Mouse (Mus musculus): Measurements from ENCODE around the gene Exoc1. TPM values are rescaled to one million over a fixed set of nuclear protein-coding genes. Genes with fewer than 3 reads are reported as not detected.

The Exoc1 gene
- polyA plus RNA-seq, 1 experiment from 2014 or later: 19.0 TPM

DNA sequence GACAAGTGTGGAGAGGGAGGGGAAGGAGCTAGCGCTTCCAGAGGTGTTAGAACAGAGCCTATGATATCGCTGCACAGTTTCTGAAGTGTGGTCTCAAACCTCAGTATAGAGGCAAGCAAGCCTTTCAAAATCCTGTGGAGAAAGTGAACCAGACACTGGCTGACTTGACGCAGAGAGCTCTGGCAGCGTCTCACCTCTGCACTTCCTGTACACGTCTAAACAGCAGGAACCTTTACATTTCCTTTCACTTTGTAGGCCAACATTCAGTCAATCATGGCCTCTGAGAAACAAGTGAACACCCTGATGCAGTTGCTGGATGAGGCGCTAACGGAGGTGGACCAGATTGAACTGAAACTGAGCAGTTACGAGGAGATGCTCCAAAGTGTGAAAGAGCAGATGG lies 14.1 kb downstream of the Exoc1 start:
- Histone ChIP-seq H3K9ac (no peak overlapping the region), H3K36me3 (peaks cover 67% of the 10 kb centered on the region), H3K27ac (no peak overlapping the region), H3K4me2 (no peak overlapping the region), H3K4me1 (no peaks in the 10 kb centered on the region), H3K27me3 (replicated peaks) (no peaks in the 10 kb centered on the region), H3K4me3 (no peak overlapping the region), H3K9me3 (replicated peaks) (no peaks in the 10 kb centered on the region)
- ATAC-seq: no peak
- WGBS (ENCODE audit: insufficient replicate concordance): 84% methylated on average over 8 of the region's 8 CpGs

DNA sequence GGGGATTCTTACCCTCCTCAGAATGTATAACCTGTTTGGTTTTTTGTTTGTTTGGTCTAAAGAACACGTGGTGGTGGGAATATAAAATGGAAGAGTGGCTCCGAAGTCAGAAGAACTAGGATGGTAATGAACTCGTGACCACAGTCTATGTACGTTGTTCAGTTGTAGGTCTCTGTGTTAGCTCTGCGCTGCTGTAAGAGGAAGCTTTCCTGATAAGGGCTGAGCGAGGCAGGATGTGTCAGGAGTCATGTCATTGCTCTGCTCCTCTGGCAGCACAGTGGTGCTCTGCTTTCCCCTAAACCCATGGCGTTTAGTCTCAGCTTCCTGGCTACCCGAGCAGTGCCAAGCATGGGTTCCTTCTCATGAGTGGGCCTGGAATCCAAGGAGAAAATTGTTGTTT lies 21.3 kb downstream of the Exoc1 start:
- Histone ChIP-seq H3K27me3 (replicated peaks) (no peaks in the 10 kb centered on the region), H3K36me3 (peaks cover 46% of the 10 kb centered on the region), H3K9ac (no peak overlapping the region), H3K4me3 (no peak overlapping the region), H3K4me1 (no peaks in the 10 kb centered on the region), H3K4me2 (no peak overlapping the region), H3K9me3 (replicated peaks) (no peaks in the 10 kb centered on the region), H3K27ac (no peak overlapping the region)
- ATAC-seq: no peak
- WGBS (ENCODE audit: insufficient replicate concordance): 40% methylated on average over 8 of the region's 8 CpGs

DNA sequence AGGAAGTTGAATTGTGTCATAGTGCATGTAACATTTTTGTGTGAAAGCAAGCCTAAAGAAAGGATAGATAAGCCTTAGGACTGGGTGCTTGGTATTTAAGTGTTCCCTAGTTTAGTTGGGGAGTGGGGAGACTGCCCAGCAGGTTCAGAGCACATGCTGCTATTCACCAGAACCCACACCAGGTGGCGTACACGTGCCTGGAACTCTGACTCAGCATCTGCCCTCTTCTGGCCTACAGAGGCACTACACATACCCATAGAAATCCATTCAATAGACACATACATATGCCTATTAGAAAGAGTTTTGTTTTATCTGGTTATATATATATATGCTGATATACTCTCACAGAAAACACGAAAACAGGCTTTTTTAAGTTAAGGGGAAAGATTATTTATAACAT lies 36.2 kb downstream of the Exoc1 start:
- 23% methylated on average over 3 of the region's 3 CpGs for WGBS (ENCODE audit: insufficient replicate concordance)
- Histone ChIP-seq H3K9me3 (replicated peaks) (no peaks in the 10 kb centered on the region), H3K27me3 (replicated peaks) (no peaks in the 10 kb centered on the region), H3K9ac (no peak overlapping the region), H3K27ac (no peak overlapping the region), H3K4me3 (no peak overlapping the region), H3K36me3 (peaks cover 77% of the 10 kb centered on the region), H3K4me1 (no peaks in the 10 kb centered on the region), H3K4me2 (no peak overlapping the region)
- ATAC-seq: no peak

DNA sequence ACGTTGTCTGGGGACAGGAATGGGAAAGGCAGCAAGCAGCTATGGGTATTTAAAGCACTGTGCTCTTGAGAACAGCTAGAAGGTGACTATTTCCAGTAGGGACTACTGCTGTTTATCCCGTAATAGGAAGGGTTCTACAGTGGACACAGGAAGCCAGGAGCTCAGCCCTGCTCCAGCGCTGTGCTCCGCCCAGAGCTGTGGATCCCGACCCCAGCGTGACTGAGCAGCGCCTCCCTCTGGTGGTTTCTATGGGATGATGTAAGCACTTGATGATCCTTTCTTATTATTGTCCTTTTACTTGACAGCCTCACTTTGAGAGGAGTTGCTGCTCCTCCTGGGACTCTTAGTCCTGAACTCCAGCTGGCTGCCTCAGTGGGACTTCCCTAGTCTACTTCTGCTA lies 45.1 kb downstream of the Exoc1 start:
- no peak overlapping the region for H3K9ac ChIP-seq
- no peaks in the 10 kb centered on the region for H3K27me3 ChIP-seq (replicated peaks)
- H3K27ac ChIP-seq: no peak overlapping the region
- no peak overlapping the region for H3K4me2 ChIP-seq
- H3K36me3 ChIP-seq: peaks cover 16% of the 10 kb centered on the region
- H3K4me3 ChIP-seq: no peak overlapping the region
- peaks cover 5% of the 10 kb centered on the region for H3K9me3 ChIP-seq (replicated peaks)
- WGBS (ENCODE audit: insufficient replicate concordance): 65% methylated on average over 7 of the region's 7 CpGs
- no peaks in the 10 kb centered on the region for H3K4me1 ChIP-seq
- no peak for ATAC-seq

DNA sequence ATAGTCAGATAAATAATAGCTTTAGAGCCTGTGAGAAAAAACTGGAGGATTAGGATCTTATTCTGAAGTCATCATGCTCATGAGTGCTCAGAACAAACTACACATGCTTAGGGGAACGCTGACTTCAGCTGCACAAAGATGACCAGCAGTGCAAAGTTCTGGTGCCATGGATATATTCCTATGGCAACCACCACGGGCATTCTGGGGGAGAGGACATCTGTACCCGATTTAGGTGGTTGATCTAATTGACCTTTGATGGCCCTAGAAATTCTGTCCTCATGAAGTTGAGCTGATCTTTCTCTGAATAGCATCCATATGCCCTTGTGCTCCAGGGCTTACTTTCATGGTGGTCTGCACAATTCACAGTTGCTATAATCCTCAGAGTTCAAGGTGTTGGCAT lies 47.9 kb downstream of the Exoc1 start:
- H3K4me3 ChIP-seq: no peak overlapping the region
- no peaks in the 10 kb centered on the region for H3K36me3 ChIP-seq
- H3K9ac ChIP-seq: no peak overlapping the region
- peaks cover 5% of the 10 kb centered on the region for H3K9me3 ChIP-seq (replicated peaks)
- H3K27ac ChIP-seq: no peak overlapping the region
- no peaks in the 10 kb centered on the region for H3K27me3 ChIP-seq (replicated peaks)
- no peak overlapping the region for H3K4me2 ChIP-seq
- no peaks in the 10 kb centered on the region for H3K4me1 ChIP-seq
- WGBS (ENCODE audit: insufficient replicate concordance): 69% methylated on average over 3 of the region's 3 CpGs
- no peak for ATAC-seq

DNA sequence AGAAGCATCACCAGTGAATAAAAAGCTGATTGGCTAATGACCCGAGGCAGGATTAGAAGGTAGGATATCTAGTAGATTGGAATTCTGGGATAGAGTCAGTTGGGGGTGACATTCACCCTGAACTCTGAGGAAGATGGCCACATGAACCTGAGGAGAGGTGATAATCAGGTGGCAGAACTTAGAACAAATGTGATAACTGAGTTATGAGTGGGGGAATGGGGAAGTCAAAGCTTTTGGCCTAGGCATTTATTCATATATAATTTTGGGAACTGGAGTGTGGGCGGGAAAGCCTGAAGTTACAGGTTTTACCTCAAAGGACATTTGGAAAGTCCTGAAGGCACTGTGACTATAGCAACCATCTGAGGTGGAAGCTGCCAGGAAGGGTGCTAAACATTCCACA lies 56.3 kb downstream of the Exoc1 start:
- no peak overlapping the region for H3K27ac ChIP-seq
- H3K4me2 ChIP-seq: no peak overlapping the region
- 66% methylated on average over 2 of the region's 2 CpGs for WGBS (ENCODE audit: insufficient replicate concordance)
- H3K36me3 ChIP-seq: no peaks in the 10 kb centered on the region
- H3K4me1 ChIP-seq: peaks cover 18% of the 10 kb centered on the region
- no peaks in the 10 kb centered on the region for H3K27me3 ChIP-seq (replicated peaks)
- H3K4me3 ChIP-seq: no peak overlapping the region
- ATAC-seq: no peak
- H3K9ac ChIP-seq: no peak overlapping the region
- no peaks in the 10 kb centered on the region for H3K9me3 ChIP-seq (replicated peaks)

DNA sequence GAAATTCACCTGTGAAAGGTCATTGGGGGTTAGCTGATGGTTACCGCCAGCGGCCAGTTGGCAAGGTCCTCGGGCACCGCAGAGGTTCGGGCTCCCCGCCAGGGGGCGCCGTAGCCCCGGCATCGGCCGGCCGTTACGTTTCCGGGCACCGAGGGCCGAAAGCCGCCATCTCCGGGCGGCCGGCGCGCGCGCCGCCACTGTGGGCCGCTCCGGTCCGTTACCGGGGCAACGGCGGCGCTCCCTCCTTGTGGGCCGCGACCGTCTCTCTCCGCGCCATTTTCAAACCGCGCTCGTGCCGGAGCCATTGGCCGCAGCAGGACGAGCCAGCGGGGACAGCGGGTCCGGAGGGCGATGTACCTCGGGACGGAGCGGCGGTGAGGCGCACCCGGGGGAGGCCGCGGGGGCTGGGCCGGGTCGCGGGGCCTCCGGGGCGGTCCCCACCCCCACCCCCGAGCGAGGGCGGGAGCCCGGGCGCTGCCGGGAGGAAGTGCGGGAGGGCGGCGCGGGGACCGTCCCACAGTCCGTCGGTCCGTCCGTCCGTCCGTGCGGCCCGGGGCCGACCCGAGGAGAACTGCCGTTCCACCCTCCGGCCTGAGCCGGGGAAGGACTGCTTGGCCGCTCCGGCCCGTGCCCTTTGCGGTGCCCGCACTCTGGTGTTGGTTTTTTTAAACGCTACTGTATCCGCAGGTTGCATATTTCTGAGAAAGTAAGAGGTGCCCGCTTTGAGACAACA lies 59.6 kb downstream of the Exoc1 start, which contains the start of gene Cep135:
Gene Cep135 (plus strand): TSS at position 148 of the 733 bp plus-strand sequence.
- ATAC-seq: peak; percentile 98
- peak within 1 kb of the TSS; percentile 93 for H3K9ac ChIP-seq
- H3K36me3 ChIP-seq: peaks cover 22% of the 10 kb centered on the region
- peak within 1 kb of the TSS; percentile 70 for H3K4me2 ChIP-seq
- no peaks in the 10 kb centered on the region for H3K27me3 ChIP-seq (replicated peaks)
- peak within 1 kb of the TSS; percentile 92 for H3K27ac ChIP-seq
- no peaks in the 10 kb centered on the region for H3K9me3 ChIP-seq (replicated peaks)
- peak within 1 kb of the TSS; percentile 91 for H3K4me3 ChIP-seq
- WGBS (ENCODE audit: insufficient replicate concordance): under 1% methylated on average over 92 of the region's 92 CpGs
- H3K4me1 ChIP-seq: peaks cover 23% of the 10 kb centered on the region

DNA sequence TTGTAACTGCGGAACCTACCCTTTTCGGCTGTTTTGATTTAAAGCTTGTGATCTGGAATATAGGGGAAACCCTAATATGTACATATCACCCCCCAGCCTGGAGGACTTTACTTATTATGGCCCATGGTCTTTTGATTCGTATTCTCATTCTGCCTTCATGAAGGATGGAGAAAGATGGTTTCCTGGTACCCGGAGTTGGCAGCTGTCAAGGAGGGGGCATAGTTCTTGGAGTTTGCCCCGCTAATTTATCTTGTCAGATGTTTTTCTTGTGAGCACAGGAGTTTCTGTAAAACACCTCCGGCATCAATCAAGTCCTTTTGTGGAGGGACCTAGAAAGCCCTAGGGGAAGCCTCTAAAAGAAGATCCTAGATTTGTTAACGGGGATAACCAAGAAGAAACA lies 60.2 kb downstream of the Exoc1 start:
- peaks cover 28% of the 10 kb centered on the region for H3K36me3 ChIP-seq
- H3K27me3 ChIP-seq (replicated peaks): no peaks in the 10 kb centered on the region
- peak overlapping the region; percentile 92 for H3K27ac ChIP-seq
- WGBS (ENCODE audit: insufficient replicate concordance): 15% methylated on average over 7 of the region's 7 CpGs
- H3K4me3 ChIP-seq: peak overlapping the region; percentile 91
- no peak; the same call in 1 of the 2 replicates for ATAC-seq
- H3K9me3 ChIP-seq (replicated peaks): no peaks in the 10 kb centered on the region
- H3K4me2 ChIP-seq: peak overlapping the region; percentile 70
- H3K9ac ChIP-seq: peak overlapping the region; percentile 93
- peaks cover 23% of the 10 kb centered on the region for H3K4me1 ChIP-seq

DNA sequence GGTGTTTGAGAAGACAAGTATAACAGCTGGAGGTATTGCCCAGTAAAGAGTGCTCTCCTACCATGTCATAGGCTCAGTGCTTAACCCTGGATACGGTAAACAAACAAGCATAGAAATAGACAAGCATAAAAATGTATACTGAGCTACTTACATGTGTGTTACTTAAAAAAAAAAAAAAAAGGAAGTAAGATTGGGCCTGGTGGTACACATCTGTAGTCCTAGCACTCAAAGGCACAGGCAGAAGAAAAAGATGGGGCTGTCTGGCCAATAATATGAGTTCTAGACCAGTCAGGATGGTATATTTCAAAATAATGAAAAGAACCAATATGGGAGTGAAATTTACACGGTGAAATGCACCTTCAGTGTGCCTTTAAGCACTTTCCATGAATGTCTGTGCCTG lies 60.9 kb downstream of the Exoc1 start:
- 85% methylated on average over 2 of the region's 2 CpGs for WGBS (ENCODE audit: insufficient replicate concordance)
- Histone ChIP-seq H3K36me3 (peaks cover 35% of the 10 kb centered on the region), H3K9ac (peak overlapping the region; percentile 93; the same call in 1 of the 2 replicates), H3K9me3 (replicated peaks) (no peaks in the 10 kb centered on the region), H3K27ac (no peak overlapping the region), H3K4me1 (peaks cover 23% of the 10 kb centered on the region), H3K4me2 (peak overlapping the region; percentile 70), H3K27me3 (replicated peaks) (no peaks in the 10 kb centered on the region), H3K4me3 (peak overlapping the region; percentile 91; the same call in 1 of the 2 replicates)
- ATAC-seq: no peak

DNA sequence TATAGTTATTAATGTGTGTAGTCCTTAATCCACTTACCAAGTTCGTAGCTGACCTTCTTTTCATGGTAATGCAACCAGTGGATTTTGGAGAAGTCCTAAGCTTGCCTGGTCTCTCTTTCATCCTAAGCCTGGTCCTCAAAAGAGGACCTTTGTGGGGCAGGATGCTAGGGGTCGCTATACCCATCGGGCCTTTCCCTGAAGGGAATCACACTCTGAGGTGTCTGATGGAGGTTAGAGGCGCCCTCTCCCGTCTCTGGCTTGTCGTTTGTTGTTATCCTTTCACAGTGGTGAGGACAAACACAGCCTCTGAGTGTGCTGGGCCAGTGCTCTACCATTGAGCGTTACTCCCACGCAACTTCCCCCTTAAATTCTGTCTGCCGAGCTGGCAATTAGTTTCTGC lies 62.8 kb downstream of the Exoc1 start:
- Histone ChIP-seq H3K4me3 (no peak overlapping the region), H3K9me3 (replicated peaks) (no peaks in the 10 kb centered on the region), H3K27ac (no peak overlapping the region), H3K4me1 (peaks cover 23% of the 10 kb centered on the region), H3K4me2 (no peak overlapping the region), H3K9ac (no peak overlapping the region), H3K27me3 (replicated peaks) (no peaks in the 10 kb centered on the region), H3K36me3 (peaks cover 54% of the 10 kb centered on the region)
- 71% methylated on average over 9 of the region's 9 CpGs for WGBS (ENCODE audit: insufficient replicate concordance)
- no peak for ATAC-seq

DNA sequence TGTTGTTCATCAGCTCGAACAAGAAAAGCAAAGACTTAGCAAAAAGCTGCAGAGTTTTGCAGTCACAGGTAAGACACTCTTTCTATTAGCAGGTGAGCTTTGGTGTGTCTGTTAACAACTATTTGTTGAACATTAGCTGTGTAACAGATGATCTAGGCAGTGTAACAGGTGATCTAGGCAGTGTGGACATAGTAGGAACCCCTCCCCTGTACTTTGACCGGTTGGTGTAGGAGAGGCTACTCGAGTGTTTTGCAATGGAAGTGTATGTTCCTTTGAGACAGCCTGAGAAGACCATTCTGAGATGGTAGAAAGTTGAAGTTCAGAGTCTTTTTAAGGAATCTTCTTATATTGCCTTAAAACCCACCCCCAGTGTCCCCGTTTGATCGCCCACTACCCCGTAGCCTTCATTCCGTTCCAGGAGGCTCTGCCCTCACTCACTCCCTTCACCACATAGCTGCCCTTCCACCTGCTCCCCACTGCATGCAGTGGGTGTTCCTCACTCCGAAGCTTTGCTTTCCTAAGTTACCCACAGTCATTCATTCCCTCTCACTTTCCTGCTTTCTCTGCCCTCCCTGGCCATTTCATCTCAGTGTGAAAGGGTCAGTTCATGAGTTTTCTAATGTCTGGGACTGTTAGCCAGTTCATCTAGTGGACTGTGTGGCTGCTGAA lies 80.7 kb downstream of the Exoc1 start:
- no peaks in the 10 kb centered on the region for H3K27me3 ChIP-seq (replicated peaks)
- 82% methylated on average over 8 of the region's 8 CpGs for WGBS (ENCODE audit: insufficient replicate concordance)
- no peak overlapping the region for H3K4me3 ChIP-seq

DNA sequence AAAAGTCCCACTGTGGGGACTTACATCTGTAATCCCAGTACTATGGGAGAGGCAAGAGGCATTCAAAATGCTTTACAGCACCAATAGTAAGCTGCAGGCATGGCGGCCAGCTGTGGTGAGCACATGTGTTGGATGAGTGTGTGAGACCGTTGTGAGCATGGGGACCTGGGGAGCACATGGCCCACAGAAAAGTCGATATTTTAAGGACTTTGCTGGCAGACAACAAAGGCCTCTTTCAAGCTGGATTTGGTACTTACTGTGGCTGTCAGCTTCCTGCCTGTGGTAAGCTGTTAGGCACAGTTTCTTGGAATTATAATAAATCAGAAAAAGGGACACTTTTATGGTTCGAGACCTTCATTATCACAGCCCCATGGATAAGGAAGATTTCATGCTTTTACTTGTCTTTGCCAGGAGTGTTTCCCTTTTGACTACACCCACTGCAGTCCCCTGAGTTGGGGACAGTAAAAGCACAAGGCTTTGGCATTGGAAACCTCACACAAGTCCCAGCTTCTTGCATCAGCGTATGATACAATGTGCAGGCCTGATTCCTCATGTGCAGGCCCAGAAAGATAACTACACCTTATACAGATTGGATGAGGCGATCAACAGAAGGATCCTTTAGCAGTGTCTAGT lies 83.9 kb downstream of the Exoc1 start:
- Histone ChIP-seq H3K4me3 (no peak overlapping the region), H3K4me2 (no peak overlapping the region), H3K27ac (no peak overlapping the region), H3K4me1 (no peaks in the 10 kb centered on the region), H3K27me3 (replicated peaks) (no peaks in the 10 kb centered on the region), H3K9ac (no peak overlapping the region), H3K36me3 (peaks cover 90% of the 10 kb centered on the region), H3K9me3 (replicated peaks) (no peaks in the 10 kb centered on the region)
- ATAC-seq: no peak
- 77% methylated on average over 6 of the region's 6 CpGs for WGBS (ENCODE audit: insufficient replicate concordance)

More for the DNA sequence above, 80.7 kb downstream of the Exoc1 start:
- Histone ChIP-seq H3K4me2 (no peak overlapping the region), H3K9ac (no peak overlapping the region), H3K9me3 (replicated peaks) (no peaks in the 10 kb centered on the region), H3K36me3 (peaks cover 94% of the 10 kb centered on the region), H3K4me1 (no peaks in the 10 kb centered on the region), H3K27ac (no peak overlapping the region)
- ATAC-seq: no peak

Data from liver, embryonic 12.5 days (tissue).